Comparison of ENCODE assay signal across 7 mouse cellular contexts in genomic region chr14:73106957-73107356, GRCm38 (mm10). TPM values are rescaled to one million over a fixed set of nuclear protein-coding genes. Genes with fewer than 3 reads are reported as not detected.
DNase-seq lines count a peak whose midpoint lies in the region; ATAC-seq lines count a peak whose summit lies in the region.

No protein-coding gene starts in this region.

- no peak overlapping the region for H3K4me3 ChIP-seq in neural tube, embryonic 15.5 days (replicated peaks)
- no peak overlapping the region for H3K4me3 ChIP-seq in liver, embryonic 13.5 days (replicated peaks)

- no peak; the same call in 1 of the 2 replicates for ATAC-seq in neural tube, embryonic 15.5 days (ENCODE audit: low FRiP score)
- peak; percentile 57 for ATAC-seq in liver, embryonic 13.5 days (ENCODE audit: low read depth)

- peak; percentile 13 for DNase-seq in neural tube, embryonic 10.5 days (ENCODE audit: extremely low spot score, low spot score)
- DNase-seq in kidney, adult 9 months: peak; percentile 97
- DNase-seq in liver, embryonic 13.5 days: no peak
- DNase-seq in thymus, postnatal 4 days: peak; percentile 55
- no peak for DNase-seq in layer of hippocampus, postnatal 36 days
- DNase-seq in cerebellum, adult 9-10 months: no peak

- H3K4me1 ChIP-seq in neural tube, embryonic 15.5 days: peaks cover 3% of the 10 kb centered on the region; the same call in 1 of the 2 replicates
- H3K4me1 ChIP-seq in liver, embryonic 13.5 days (replicated peaks): peaks cover 18% of the 10 kb centered on the region

- no peak overlapping the region for H3K4me2 ChIP-seq in neural tube, embryonic 15.5 days
- no peak overlapping the region for H3K4me2 ChIP-seq in liver, embryonic 13.5 days

- no peaks in the 10 kb centered on the region for H3K9me3 ChIP-seq in neural tube, embryonic 15.5 days (replicated peaks)
- H3K9me3 ChIP-seq in liver, embryonic 13.5 days (replicated peaks): no peaks in the 10 kb centered on the region

- no peak overlapping the region for H3K9ac ChIP-seq in neural tube, embryonic 15.5 days (replicated peaks)
- no peak overlapping the region for H3K9ac ChIP-seq in liver, embryonic 13.5 days

- H3K27me3 ChIP-seq in neural tube, embryonic 15.5 days (replicated peaks): no peaks in the 10 kb centered on the region
- no peaks in the 10 kb centered on the region for H3K27me3 ChIP-seq in liver, embryonic 13.5 days

- no peak overlapping the region for H3K27ac ChIP-seq in neural tube, embryonic 15.5 days (replicated peaks)
- H3K27ac ChIP-seq in liver, embryonic 13.5 days: no peak overlapping the region; the same call in 1 of the 2 replicates

- 40% methylated on average over 4 of the region's 4 CpGs for WGBS in neural tube, embryonic 15.5 days
- WGBS in liver, embryonic 13.5 days (ENCODE audit: insufficient replicate concordance): 48% methylated on average over 4 of the region's 4 CpGs

- H3K36me3 ChIP-seq in neural tube, embryonic 15.5 days: no peaks in the 10 kb centered on the region
- no peaks in the 10 kb centered on the region for H3K36me3 ChIP-seq in liver, embryonic 13.5 days

RNA-seq across cellular contexts. Expression of gene Rcbtb2, which starts 15.9 kb away (rescaled TPM):
- 56.8 and 63.3 TPM in 2 replicates for polyA plus RNA-seq in neural tube, embryonic 15.5 days (2015; fragmentation: Nextera tagmentation; extraction: Ambion mirVana)
- polyA plus RNA-seq in liver, embryonic 13.5 days (2015; fragmentation: Nextera tagmentation; extraction: Ambion mirVana): 20.2 and 25.1 TPM in 2 replicates
- 10 to 100 TPM; 23.9 to 32.3 TPM for total RNA-seq in layer of hippocampus, postnatal 36 days (2021)

RNA-seq across cellular contexts. Expression of gene Cysltr2, which starts 58.0 kb away (rescaled TPM):
- polyA plus RNA-seq in neural tube, embryonic 15.5 days (2015; fragmentation: Nextera tagmentation; extraction: Ambion mirVana): 0.28 and 2.3 TPM in 2 replicates
- 0.24 and 0.27 TPM in 2 replicates for polyA plus RNA-seq in liver, embryonic 13.5 days (2015; fragmentation: Nextera tagmentation; extraction: Ambion mirVana)
- total RNA-seq in layer of hippocampus, postnatal 36 days (2021): 1 to 10 TPM; 1.3 TPM

Comparison
In these comparisons a context has a peak if more than half of its experiments do, and no peak if none do; other contexts are left out.
1. DNase-seq: peak in neural tube, embryonic 10.5 days (single experiment), kidney, adult 9 months (single experiment) and thymus, postnatal 4 days (single experiment); none in liver, embryonic 13.5 days (single experiment), layer of hippocampus, postnatal 36 days (0 of 2) and cerebellum, adult 9-10 months (single experiment).